Mouse (Mus musculus): ENCODE data around the gene Txndc15. TPM values are rescaled to one million over a fixed set of nuclear protein-coding genes. Genes with fewer than 3 reads are reported as not detected.
"Not testable (repeated sequence)": the region's sequence is repeated elsewhere in the genome, so short reads cannot be mapped to it uniquely, and the experiment has no call there.

Gene Txndc15
- polyA plus RNA-seq, 1 experiment from 2014 or later, result 99.6 TPM

DNA sequence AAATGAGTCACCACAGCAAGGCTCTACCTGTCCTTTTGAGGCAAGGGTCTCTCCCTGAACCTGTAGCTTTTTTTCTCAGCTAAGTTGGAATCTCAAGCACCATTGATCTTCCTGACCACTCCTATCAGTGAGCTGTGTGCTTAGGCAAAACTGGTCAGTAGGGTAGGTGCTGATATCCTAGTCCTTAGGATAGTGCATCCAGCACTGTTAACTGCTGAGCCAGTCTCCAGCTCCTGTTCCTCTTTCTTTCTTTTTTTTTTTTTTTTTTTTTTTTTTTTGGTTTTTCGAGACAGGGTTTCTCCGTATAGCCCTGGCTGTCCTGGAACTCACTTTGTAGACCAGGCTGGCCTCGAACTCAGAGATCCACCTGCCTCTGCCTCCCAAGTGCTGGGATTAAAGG, 18.5 kb upstream of the Txndc15 start:
- H3K4me1 ChIP-seq, result peaks cover 22% of the 10 kb centered on the region
- 75% methylated on average over 1 of the region's 3 CpGs for WGBS
- not testable (repeated sequence) for H3K27ac ChIP-seq (replicated peaks); H3K27me3 ChIP-seq; H3K9ac ChIP-seq (replicated peaks); ATAC-seq (ENCODE audit: low FRiP score, low read depth); H3K4me3 ChIP-seq; H3K9me3 ChIP-seq; H3K4me2 ChIP-seq (replicated peaks)
- H3K36me3 ChIP-seq, result peaks cover 27% of the 10 kb centered on the region

DNA sequence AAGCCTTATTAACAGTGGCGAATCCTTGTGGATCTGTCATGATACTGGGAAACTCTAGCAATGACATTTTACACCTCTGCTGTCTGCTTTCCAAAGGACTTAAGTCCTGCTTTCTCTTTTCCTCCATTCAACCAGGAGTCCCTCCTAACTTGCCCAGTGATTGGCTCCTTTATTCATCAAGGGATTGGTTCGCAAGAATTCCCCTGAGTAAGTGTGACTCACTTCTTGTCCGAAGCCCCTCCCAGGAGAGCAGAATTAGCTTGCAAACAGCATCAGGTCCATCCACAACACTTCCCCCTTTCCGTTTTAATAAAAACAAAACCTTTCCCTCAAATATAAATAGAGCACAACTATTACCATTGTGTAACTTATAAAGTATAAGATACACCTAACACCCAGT, 10.1 kb upstream of the Txndc15 start:
- Histone ChIP-seq H3K27me3 (no peaks in the 10 kb centered on the region), H3K4me3 (no peak overlapping the region), H3K9me3 (peaks cover 6% of the 10 kb centered on the region; the same call in 1 of the 2 replicates), H3K4me2 (replicated peaks) (no peak overlapping the region), H3K9ac (replicated peaks) (no peak overlapping the region), H3K4me1 (no peaks in the 10 kb centered on the region), H3K36me3 (peaks cover 50% of the 10 kb centered on the region), H3K27ac (replicated peaks) (no peak overlapping the region)
- 88% methylated on average over 4 of the region's 4 CpGs for WGBS
- ATAC-seq (ENCODE audit: low FRiP score, low read depth), result no peak

DNA sequence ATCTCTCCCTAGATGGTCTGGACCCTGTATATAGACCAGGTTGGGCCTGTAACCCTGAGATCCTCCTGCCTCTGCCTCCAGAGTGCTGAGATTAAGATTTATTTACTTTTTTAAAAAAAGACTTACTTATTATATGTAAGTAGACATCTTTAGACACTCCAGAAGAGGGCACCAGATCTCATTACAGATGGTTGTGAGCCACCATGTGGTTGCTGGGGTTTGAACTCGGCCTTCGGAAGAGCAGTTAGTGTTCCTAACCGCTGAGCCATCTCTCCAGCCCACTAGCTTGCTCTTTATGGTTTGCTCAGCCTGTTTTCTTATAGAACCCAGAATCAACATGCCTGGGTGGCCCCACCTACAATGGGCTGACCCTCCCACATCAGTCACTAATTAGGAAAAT, 1.6 kb upstream of the Txndc15 start:
- no peak for ATAC-seq (ENCODE audit: low FRiP score, low read depth)
- H3K27me3 ChIP-seq, result no peaks in the 10 kb centered on the region
- H3K9me3 ChIP-seq, result no peaks in the 10 kb centered on the region
- no peak overlapping the region for H3K27ac ChIP-seq (replicated peaks)
- no peak overlapping the region for H3K4me2 ChIP-seq (replicated peaks)
- H3K36me3 ChIP-seq, result peaks cover 2% of the 10 kb centered on the region; the same call in 1 of the 2 replicates
- no peak overlapping the region for H3K4me3 ChIP-seq
- no peak overlapping the region for H3K9ac ChIP-seq (replicated peaks)
- peaks cover 13% of the 10 kb centered on the region; the same call in 1 of the 2 replicates for H3K4me1 ChIP-seq
- 98% methylated on average over 3 of the region's 3 CpGs for WGBS

DNA sequence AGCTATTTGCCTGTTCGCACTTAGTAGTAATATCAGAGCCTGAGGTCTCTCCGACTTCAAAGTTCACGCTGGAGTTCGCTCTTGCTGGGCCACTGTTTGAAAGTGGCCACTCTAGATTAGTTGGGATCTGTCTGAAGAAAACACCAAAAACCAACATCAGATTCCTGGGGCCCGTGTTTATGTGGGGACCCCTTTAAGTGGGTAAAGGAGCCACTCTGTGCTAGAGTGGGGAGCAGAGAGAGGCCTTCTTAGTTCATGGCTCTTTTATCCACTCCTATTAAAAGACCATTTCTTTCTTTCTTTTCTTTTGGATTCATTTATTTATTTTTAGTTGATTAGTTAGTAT, 690 bp downstream of the Txndc15 start:
- Histone ChIP-seq H3K27me3 (no peaks in the 10 kb centered on the region), H3K9me3 (no peaks in the 10 kb centered on the region), H3K4me2 (replicated peaks) (peak overlapping the region; percentile 59), H3K9ac (replicated peaks) (peak overlapping the region; percentile 90), H3K27ac (replicated peaks) (peak overlapping the region; percentile 95), H3K36me3 (peaks cover 24% of the 10 kb centered on the region), H3K4me3 (peak overlapping the region; percentile 93), H3K4me1 (peaks cover 13% of the 10 kb centered on the region; the same call in 1 of the 2 replicates)
- 11% methylated on average over 5 of the region's 5 CpGs for WGBS
- no peak for ATAC-seq (ENCODE audit: low FRiP score, low read depth)

DNA sequence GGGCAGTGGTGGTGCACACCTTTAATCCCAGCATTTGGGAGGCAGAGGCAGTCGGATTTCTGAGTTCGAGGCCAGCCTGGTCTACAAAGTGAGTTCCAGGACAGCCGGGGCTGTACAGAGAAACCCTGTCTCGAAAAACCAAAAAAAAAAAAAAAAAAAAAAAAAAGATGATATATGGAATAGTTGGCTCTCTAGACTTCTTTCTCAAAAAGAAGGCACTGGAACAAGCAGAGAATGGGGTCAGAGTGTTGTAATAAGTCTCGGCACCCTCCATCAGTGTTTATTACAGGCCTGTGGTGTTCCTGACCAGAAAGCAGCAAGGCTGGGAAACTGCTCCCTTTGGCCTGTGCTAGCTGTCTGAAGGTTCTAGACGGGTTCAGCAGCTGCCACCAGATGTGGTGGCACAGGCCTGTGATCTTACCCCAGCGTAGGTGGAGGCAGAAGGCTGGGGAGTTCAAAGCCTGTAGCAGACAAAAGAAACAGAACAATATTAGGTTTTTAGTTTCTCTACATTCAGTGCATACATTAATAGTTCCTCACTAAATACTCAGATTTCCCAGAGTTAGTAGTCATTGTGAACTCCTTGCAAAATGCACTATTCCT, 1.6 kb downstream of the Txndc15 start:
- H3K4me2 ChIP-seq (replicated peaks), result peak overlapping the region; percentile 59
- H3K9ac ChIP-seq (replicated peaks), result no peak overlapping the region
- WGBS, result 89% methylated on average over 7 of the region's 7 CpGs
- ATAC-seq (ENCODE audit: low FRiP score, low read depth), result no peak
- no peaks in the 10 kb centered on the region for H3K27me3 ChIP-seq
- H3K4me3 ChIP-seq, result no peak overlapping the region
- H3K9me3 ChIP-seq, result no peaks in the 10 kb centered on the region
- peaks cover 31% of the 10 kb centered on the region for H3K36me3 ChIP-seq
- H3K27ac ChIP-seq (replicated peaks), result no peak overlapping the region
- peaks cover 13% of the 10 kb centered on the region; the same call in 1 of the 2 replicates for H3K4me1 ChIP-seq

DNA sequence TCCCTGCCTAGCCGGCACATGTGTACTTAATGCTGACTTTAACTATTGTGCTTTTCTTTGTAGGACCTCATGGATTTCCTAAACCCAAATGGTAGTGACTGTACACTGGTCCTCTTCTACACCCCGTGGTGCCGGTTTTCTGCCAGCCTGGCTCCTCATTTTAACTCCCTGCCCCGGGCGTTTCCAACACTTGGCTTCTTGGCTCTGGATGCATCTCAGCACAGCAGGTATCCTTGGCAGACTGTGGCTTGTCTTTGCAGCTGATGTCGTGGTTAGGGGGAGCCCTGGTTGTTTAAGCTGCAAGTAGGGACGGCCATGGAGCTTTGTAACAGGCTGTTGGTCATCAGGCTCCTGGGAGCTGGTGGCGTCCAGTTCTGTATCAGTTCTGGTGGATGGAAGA, 7.1 kb downstream of the Txndc15 start:
- no peak for ATAC-seq (ENCODE audit: low FRiP score, low read depth)
- H3K27ac ChIP-seq (replicated peaks), result no peak overlapping the region

DNA sequence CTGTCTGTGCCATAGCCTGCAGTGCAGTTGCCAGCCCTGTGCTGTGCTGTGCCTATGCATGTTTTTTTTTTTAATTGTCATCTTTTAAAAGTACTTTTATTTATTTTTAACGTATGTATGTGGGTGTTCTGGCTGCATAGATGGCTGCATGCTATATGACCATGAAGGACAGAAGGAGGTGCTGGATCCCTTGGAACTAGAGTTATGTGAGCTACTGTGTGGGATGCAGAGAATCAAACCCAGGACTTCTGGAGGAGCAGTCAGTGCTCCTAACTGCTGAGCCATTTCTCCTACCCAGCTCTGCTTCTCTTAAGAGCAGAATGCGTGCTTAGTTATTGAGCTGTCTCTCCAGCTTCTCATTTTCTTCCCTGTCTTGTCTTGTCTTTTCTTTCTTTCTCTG, 7.5 kb downstream of the Txndc15 start:
- Histone ChIP-seq H3K9ac (replicated peaks) (no peak overlapping the region), H3K4me1 (no peaks in the 10 kb centered on the region), H3K9me3 (no peaks in the 10 kb centered on the region), H3K27me3 (no peaks in the 10 kb centered on the region), H3K4me2 (replicated peaks) (no peak overlapping the region), H3K27ac (replicated peaks) (no peak overlapping the region), H3K4me3 (no peak overlapping the region), H3K36me3 (peaks cover 67% of the 10 kb centered on the region)
- ATAC-seq (ENCODE audit: low FRiP score, low read depth), result no peak
- WGBS, result 92% methylated on average over 2 of the region's 2 CpGs

More for the DNA sequence above, 7.1 kb downstream of the Txndc15 start:
- Histone ChIP-seq H3K4me3 (no peak overlapping the region), H3K9ac (replicated peaks) (no peak overlapping the region), H3K4me1 (peaks cover 4% of the 10 kb centered on the region; the same call in 1 of the 2 replicates), H3K36me3 (peaks cover 67% of the 10 kb centered on the region), H3K9me3 (no peaks in the 10 kb centered on the region), H3K27me3 (no peaks in the 10 kb centered on the region), H3K4me2 (replicated peaks) (no peak overlapping the region)
- WGBS, result 79% methylated on average over 8 of the region's 8 CpGs

DNA sequence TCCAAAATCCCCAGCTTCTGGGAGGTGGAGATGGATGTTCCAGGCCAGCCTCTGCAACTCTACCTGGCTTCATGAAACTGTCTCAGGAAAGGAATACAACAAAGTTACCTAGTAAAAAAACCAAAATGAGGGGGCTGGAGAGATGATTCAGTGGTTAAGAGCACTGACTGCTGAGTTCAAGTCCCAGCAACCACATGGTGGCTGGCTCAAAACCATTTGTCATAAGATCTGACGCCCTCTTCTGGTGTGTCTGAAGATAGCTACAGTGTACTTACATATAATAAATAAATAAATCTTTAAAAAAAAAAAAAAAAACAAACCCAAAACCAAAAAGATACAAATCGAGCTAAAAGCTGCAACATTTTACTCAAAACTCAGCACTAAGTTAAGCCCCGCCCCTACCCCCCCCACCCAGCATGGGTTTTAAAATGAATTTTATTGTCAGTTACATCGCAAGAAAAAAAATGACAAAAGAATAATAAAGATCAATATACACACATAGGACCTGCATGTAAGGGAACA, 12.2 kb downstream of the Txndc15 start:
- Histone ChIP-seq H3K4me3 (peak overlapping the region; percentile 61), H3K27me3 (no peaks in the 10 kb centered on the region), H3K27ac (replicated peaks) (peak overlapping the region; percentile 97), H3K9ac (replicated peaks) (peak overlapping the region; percentile 71), H3K9me3 (no peaks in the 10 kb centered on the region), H3K4me1 (no peaks in the 10 kb centered on the region), H3K4me2 (replicated peaks) (peak overlapping the region; percentile 60), H3K36me3 (peaks cover 29% of the 10 kb centered on the region)
- ATAC-seq (ENCODE audit: low FRiP score, low read depth), result no peak
- WGBS, result 10% methylated on average over 4 of the region's 4 CpGs

DNA sequence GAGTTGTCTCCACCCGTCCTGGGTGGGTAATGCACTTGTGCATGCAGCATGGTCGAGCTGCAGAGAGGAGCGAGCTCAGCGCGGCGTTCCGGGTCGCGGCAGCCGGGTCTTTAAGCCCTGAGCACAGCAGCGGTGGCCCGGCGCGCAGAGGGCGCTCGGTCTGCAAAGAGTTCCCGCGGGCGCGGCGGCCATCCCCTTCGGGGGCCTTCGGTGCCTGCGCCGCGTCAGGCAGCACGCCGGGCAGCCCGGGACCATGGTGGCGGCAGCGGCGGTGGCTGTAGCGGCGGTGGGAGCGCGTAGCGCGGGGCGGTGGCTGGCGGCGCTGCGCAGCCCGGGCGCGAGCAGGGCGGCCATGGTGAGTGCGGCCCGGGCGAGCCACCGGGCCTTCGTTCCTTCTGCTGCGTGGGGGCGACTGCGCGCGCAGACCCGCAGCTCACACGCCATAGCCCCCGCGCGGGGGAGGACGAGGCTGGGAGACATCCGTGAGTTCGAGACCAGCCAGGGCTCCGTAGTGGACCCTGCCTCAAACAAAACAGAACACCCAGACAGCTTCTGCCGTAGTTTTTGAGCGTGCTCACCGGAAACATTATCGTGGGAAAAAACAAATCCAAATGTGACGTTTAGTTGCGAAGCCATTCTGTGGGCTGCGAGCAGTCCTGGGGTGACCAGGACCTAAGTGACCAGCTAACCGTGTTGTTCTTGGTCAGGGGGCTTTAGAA, 12.8 kb downstream of the Txndc15 start, which contains the start of gene Pcbd2:
Gene Pcbd2, plus strand, starts transcription at position 249 of the 719 bp plus-strand sequence.
- H3K9me3 ChIP-seq, result no peaks in the 10 kb centered on the region
- H3K36me3 ChIP-seq, result peaks cover 24% of the 10 kb centered on the region
- no peaks in the 10 kb centered on the region for H3K27me3 ChIP-seq
- peak within 1 kb of the TSS; percentile 71 for H3K9ac ChIP-seq (replicated peaks)
- peak within 1 kb of the TSS; percentile 61 for H3K4me3 ChIP-seq
- H3K4me1 ChIP-seq, result no peaks in the 10 kb centered on the region
- peak within 1 kb of the TSS; percentile 60 for H3K4me2 ChIP-seq (replicated peaks)
- peak within 1 kb of the TSS; percentile 97 for H3K27ac ChIP-seq (replicated peaks)
- WGBS, result under 1% methylated on average over 63 of the region's 73 CpGs
- ATAC-seq (ENCODE audit: low FRiP score, low read depth), result peak; percentile 91

DNA sequence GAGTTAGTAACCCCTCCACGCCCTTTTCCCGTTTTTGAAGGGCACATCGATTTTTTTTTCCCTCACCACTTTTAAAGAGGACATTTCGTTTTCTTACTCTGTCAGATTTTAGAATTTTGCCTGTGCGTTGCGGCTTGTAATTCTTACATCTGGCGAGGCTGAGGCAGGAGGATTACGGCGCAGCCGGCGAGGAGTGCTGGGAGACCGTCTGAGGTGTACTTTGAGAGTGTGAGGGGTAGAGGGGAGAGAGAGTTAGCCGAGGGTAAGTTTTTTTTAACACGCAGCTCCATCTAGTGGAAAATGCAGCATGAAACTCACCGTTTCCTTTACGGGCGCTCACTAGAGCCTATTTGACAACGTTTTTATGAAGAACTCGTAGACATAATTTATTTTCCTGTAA, 13.4 kb downstream of the Txndc15 start:
- no peaks in the 10 kb centered on the region for H3K9me3 ChIP-seq
- H3K36me3 ChIP-seq, result peaks cover 24% of the 10 kb centered on the region
- H3K4me3 ChIP-seq, result peak overlapping the region; percentile 61
- no peaks in the 10 kb centered on the region for H3K4me1 ChIP-seq
- H3K4me2 ChIP-seq (replicated peaks), result peak overlapping the region; percentile 60
- H3K27ac ChIP-seq (replicated peaks), result peak overlapping the region; percentile 97
- H3K27me3 ChIP-seq, result no peaks in the 10 kb centered on the region
- ATAC-seq (ENCODE audit: low FRiP score, low read depth), result 0 out of 2 replicates have a peak, but pooled peaks have one; percentile 61
- peak overlapping the region; percentile 71; the same call in 1 of the 2 replicates for H3K9ac ChIP-seq (replicated peaks)
- 4% methylated on average over 19 of the region's 19 CpGs for WGBS

DNA sequence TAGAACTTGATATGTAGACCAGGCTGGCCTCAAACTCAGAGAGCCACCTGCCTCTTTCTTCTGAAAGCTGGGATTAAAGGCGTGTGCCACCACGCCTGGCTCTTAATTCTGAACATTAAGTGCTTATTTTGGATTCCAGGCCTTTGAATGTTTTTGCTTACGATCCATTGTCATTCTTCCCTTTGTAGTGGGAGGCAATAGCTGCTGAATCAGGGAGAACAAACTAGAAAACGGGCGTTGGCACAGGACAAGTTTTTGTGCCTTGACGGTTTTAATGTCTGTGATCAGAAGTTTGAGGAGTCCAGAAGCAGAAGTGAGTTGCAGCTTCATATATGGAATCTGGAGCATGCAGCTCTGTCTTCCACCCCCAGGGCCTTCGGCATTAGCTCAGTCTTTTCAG, 16.3 kb downstream of the Txndc15 start:
- Histone ChIP-seq H3K4me2 (replicated peaks) (no peak overlapping the region), H3K36me3 (0 out of 2 replicates have a peak, but pooled peaks cover 3% of the 10 kb centered on the region), H3K27ac (replicated peaks) (no peak overlapping the region), H3K9ac (replicated peaks) (no peak overlapping the region), H3K4me3 (no peak overlapping the region), H3K27me3 (no peaks in the 10 kb centered on the region), H3K9me3 (no peaks in the 10 kb centered on the region), H3K4me1 (no peaks in the 10 kb centered on the region)
- 82% methylated on average over 7 of the region's 7 CpGs for WGBS
- no peak for ATAC-seq (ENCODE audit: low FRiP score, low read depth)

DNA sequence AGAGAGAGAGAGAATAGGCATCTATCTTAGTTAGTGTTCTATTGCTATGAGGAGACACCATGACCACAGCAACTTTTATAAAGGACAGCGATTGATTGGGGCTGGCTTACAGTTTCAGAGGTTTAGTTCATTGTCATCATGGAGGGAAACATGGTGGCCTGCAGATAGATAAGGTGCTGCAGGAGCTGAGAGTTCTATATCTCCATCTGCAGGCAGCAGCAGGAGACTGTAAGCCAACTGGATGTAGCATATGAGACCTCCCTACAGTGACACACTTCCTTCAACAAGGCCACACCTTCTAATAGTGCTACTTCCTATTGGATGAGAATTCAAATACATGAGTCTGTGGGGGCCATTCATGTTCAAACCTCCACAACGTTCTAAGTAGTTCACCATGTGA, 17.7 kb downstream of the Txndc15 start:
- Histone ChIP-seq H3K4me1 (no peaks in the 10 kb centered on the region), H3K9ac (replicated peaks) (no peak overlapping the region), H3K9me3 (no peaks in the 10 kb centered on the region), H3K27me3 (no peaks in the 10 kb centered on the region), H3K27ac (replicated peaks) (no peak overlapping the region), H3K4me2 (replicated peaks) (no peak overlapping the region), H3K36me3 (no peaks in the 10 kb centered on the region), H3K4me3 (no peak overlapping the region)
- ATAC-seq (ENCODE audit: low FRiP score, low read depth), result no peak
- 82% methylated on average over 2 of the region's 2 CpGs for WGBS
